Mouse (Mus musculus) MEL (cell line): Measurements from ENCODE around the gene Setd6. TPM values are rescaled to one million over a fixed set of nuclear protein-coding genes. Genes with fewer than 3 reads are reported as not detected.
A peak's percentile ranks its signal among the peaks of the same experiment; 100 is the strongest.

Source experiments
- DNase-seq: peaks from one replicate; pipeline ENCODE4 v3.0.0; 2011; ENCODE audit warnings: low read depth, low spot score
- H3K27ac ChIP-seq: 2 replicates; pipeline ENCODE4 v1.5.1; 2012; ENCODE audit warnings: low read depth, mild to moderate bottlenecking, control low read depth, low read length, moderate library complexity; ENCODE audit not compliant: control insufficient read depth
- H3K27me3 ChIP-seq, 2 experiments: fragments of 150-350 bp in 1 of 2; sonication (generic) in 1 of 2; 2 replicates each; pipeline ENCODE4 v1.6.1; 2012; ENCODE audit warnings: low read length in 2 of 2, mild to moderate bottlenecking in 2 of 2, improper control_type of control experiment in 1 of 2, moderate library complexity in 1 of 2; ENCODE audit not compliant: insufficient read depth in 2 of 2, control insufficient read depth in 1 of 2
- H3K36me3 ChIP-seq, 2 experiments: 2 replicates each; pipeline ENCODE4 v1.6.1; 2012 to 2014; ENCODE audit warnings: low read length in 2 of 2, improper control_type of control experiment in 1 of 2, inconsistent platforms in 1 of 2, mild to moderate bottlenecking in 1 of 2; ENCODE audit not compliant: insufficient read depth in 2 of 2, control insufficient read depth in 1 of 2
- H3K4me1 ChIP-seq, 2 experiments: fragments of 150-350 bp in 1 of 2; sonication (generic) in 1 of 2; 2 replicates each; pipeline ENCODE4 v1.6.1; 2012; ENCODE audit warnings: low read length in 2 of 2, improper control_type of control experiment in 1 of 2, mild to moderate bottlenecking in 1 of 2; ENCODE audit not compliant: insufficient read depth in 2 of 2, control insufficient read depth in 1 of 2
- H3K4me3 ChIP-seq, 2 experiments: fragments of 150-350 bp in 1 of 2; sonication (generic) in 1 of 2; 2 replicates each; pipeline ENCODE4 v1.5.1; 2012; ENCODE audit warnings: low read depth in 2 of 2, low read length in 2 of 2, mild to moderate bottlenecking in 2 of 2, moderate library complexity in 2 of 2, control low read depth in 1 of 2, improper control_type of control experiment in 1 of 2; ENCODE audit not compliant: control insufficient read depth in 1 of 2, insufficient read depth in 1 of 2
- H3K79me2 ChIP-seq: 2 replicates; pipeline ENCODE4 v1.6.1; 2012; ENCODE audit warnings: mild to moderate bottlenecking, low read length, moderate library complexity; ENCODE audit not compliant: control insufficient read depth, poor library complexity, insufficient read depth
- H3K9ac ChIP-seq: 2 replicates; pipeline ENCODE4 v1.6.1; 2012; ENCODE audit warnings: low read depth, mild to moderate bottlenecking, control low read depth, low read length, moderate library complexity; ENCODE audit not compliant: control insufficient read depth, poor library complexity, severe bottlenecking
- H3K9me3 ChIP-seq: fragments of 150-350 bp; sonication (generic); replicated peaks from 2 replicates; pipeline ENCODE4 v1.6.1; 2012; ENCODE audit warnings: mild to moderate bottlenecking, low read length, improper control_type of control experiment, moderate library complexity; ENCODE audit not compliant: insufficient read depth
- CHD1 ChIP-seq: IDR thresholded peaks from 2 replicates; pipeline ENCODE4 v1.6.1; 2012; ENCODE audit warnings: low read depth, mild to moderate bottlenecking, inconsistent platforms, low read length, improper control_type of control experiment
- CTCF ChIP-seq, 3 experiments: IDR thresholded peaks in 2 of 3; conservative IDR thresholded peaks in 1 of 3; 2 replicates each; pipeline ENCODE4 v1.5.1; 2011 to 2012; ENCODE audit warnings: low read length in 3 of 3, low read depth in 2 of 3, mild to moderate bottlenecking in 2 of 3, improper control_type of control experiment in 1 of 3, inconsistent platforms in 1 of 3, mixed read lengths in 1 of 3, moderate library complexity in 1 of 3; ENCODE audit not compliant: control insufficient read depth in 1 of 3, insufficient read depth in 1 of 3, poor library complexity in 1 of 3, severe bottlenecking in 1 of 3
- E2F4 ChIP-seq: IDR thresholded peaks from 2 replicates; pipeline ENCODE4 v1.6.1; 2011; ENCODE audit warnings: low read depth, low read length, improper control_type of control experiment, borderline replicate concordance
- ELF1 ChIP-seq: IDR thresholded peaks from 2 replicates; pipeline ENCODE4 v1.6.1; 2014; ENCODE audit warnings: low read depth, mild to moderate bottlenecking, inconsistent platforms, low read length, improper control_type of control experiment, moderate library complexity
- EP300 ChIP-seq, 2 experiments: IDR thresholded peaks; 2 replicates each; pipeline ENCODE4 v1.6.1; 2011; ENCODE audit warnings: improper control_type of control experiment in 2 of 2, low read length in 2 of 2, low read depth in 1 of 2, mild to moderate bottlenecking in 1 of 2
- ETS1 ChIP-seq: IDR thresholded peaks from 2 replicates; pipeline ENCODE4 v1.6.1; 2012; ENCODE audit warnings: low read depth, mild to moderate bottlenecking, inconsistent platforms, low read length, improper control_type of control experiment, moderate library complexity
- GABPA ChIP-seq: IDR thresholded peaks from 2 replicates; pipeline ENCODE4 v1.6.1; 2012; ENCODE audit warnings: low read depth, mild to moderate bottlenecking, inconsistent platforms, low read length, improper control_type of control experiment, moderate library complexity
- HCFC1 ChIP-seq: IDR thresholded peaks from 2 replicates; pipeline ENCODE4 v1.6.1; 2012; ENCODE audit warnings: low read depth, mild to moderate bottlenecking, inconsistent platforms, low read length, improper control_type of control experiment, moderate library complexity
- JUND ChIP-seq: IDR thresholded peaks from 2 replicates; pipeline ENCODE4 v1.6.1; 2011; ENCODE audit warnings: low read depth, mild to moderate bottlenecking, improper control_type of control experiment, low read length
- MAX ChIP-seq: IDR thresholded peaks from 2 replicates; pipeline ENCODE4 v1.6.1; 2011; ENCODE audit warnings: low read length, improper control_type of control experiment
- MAZ ChIP-seq: IDR thresholded peaks from 2 replicates; pipeline ENCODE4 v1.6.1; 2012; ENCODE audit warnings: low read depth, mild to moderate bottlenecking, inconsistent platforms, low read length, improper control_type of control experiment
- MEF2A ChIP-seq: IDR thresholded peaks from 2 replicates; pipeline ENCODE4 v1.6.1; 2014; ENCODE audit warnings: low read depth, mild to moderate bottlenecking, inconsistent platforms, low read length, improper control_type of control experiment; ENCODE audit not compliant: poor library complexity, insufficient replicate concordance, severe bottlenecking; ENCODE audit errors: extremely low read depth
- MXI1 ChIP-seq: IDR thresholded peaks from 2 replicates; pipeline ENCODE4 v1.6.1; 2011; ENCODE audit warnings: mild to moderate bottlenecking, low read depth, low read length, improper control_type of control experiment
- MYB ChIP-seq: IDR thresholded peaks from 2 replicates; pipeline ENCODE4 v1.6.1; 2011; ENCODE audit warnings: mild to moderate bottlenecking, low read depth, low read length, improper control_type of control experiment
- MYC ChIP-seq: IDR thresholded peaks from 2 replicates; pipeline ENCODE4 v1.6.1; 2011; ENCODE audit warnings: low read depth, mild to moderate bottlenecking, low read length, improper control_type of control experiment, moderate library complexity
- NELFE ChIP-seq: IDR thresholded peaks from 2 replicates; pipeline ENCODE4 v1.6.1; 2011; ENCODE audit warnings: low read depth, low read length, improper control_type of control experiment
- NRF1 ChIP-seq: IDR thresholded peaks from 2 replicates; pipeline ENCODE4 v1.6.1; 2014; ENCODE audit warnings: low read depth, mild to moderate bottlenecking, inconsistent platforms, low read length, improper control_type of control experiment, moderate library complexity; ENCODE audit not compliant: poor library complexity, insufficient read depth, severe bottlenecking
- POLR2AphosphoS5 ChIP-seq: IDR thresholded peaks from 2 replicates; pipeline ENCODE4 v1.6.1; 2012; ENCODE audit warnings: low read depth, borderline replicate concordance, mild to moderate bottlenecking, inconsistent platforms, low read length, moderate library complexity, mixed read lengths
- RAD21 ChIP-seq: IDR thresholded peaks from 2 replicates; pipeline ENCODE4 v1.6.1; 2011; ENCODE audit warnings: mild to moderate bottlenecking, low read depth, low read length, improper control_type of control experiment
- RCOR1 ChIP-seq: IDR thresholded peaks from 2 replicates; pipeline ENCODE4 v1.6.1; 2012; ENCODE audit warnings: low read depth, mild to moderate bottlenecking, inconsistent platforms, low read length, improper control_type of control experiment
- SMC3 ChIP-seq: IDR thresholded peaks from 2 replicates; pipeline ENCODE4 v1.6.1; 2011; ENCODE audit warnings: low read depth, low read length, improper control_type of control experiment
- TAL1 ChIP-seq: IDR thresholded peaks from 2 replicates; pipeline ENCODE4 v1.6.1; 2012; ENCODE audit warnings: mild to moderate bottlenecking, inconsistent platforms, low read length, moderate library complexity, mixed read lengths
- TBP ChIP-seq: IDR thresholded peaks from 2 replicates; pipeline ENCODE4 v1.8.0; 2011; ENCODE audit warnings: low read depth, low read length, improper control_type of control experiment
- TCF12 ChIP-seq: IDR thresholded peaks from 2 replicates; pipeline ENCODE4 v1.6.1; 2014; ENCODE audit warnings: low read depth, mild to moderate bottlenecking, inconsistent platforms, low read length, improper control_type of control experiment, moderate library complexity
- UBTF ChIP-seq: IDR thresholded peaks from 2 replicates; pipeline ENCODE4 v1.6.1; 2012; ENCODE audit warnings: low read depth, mild to moderate bottlenecking, inconsistent platforms, low read length, improper control_type of control experiment, moderate library complexity, borderline replicate concordance; ENCODE audit not compliant: insufficient read depth
- USF1 ChIP-seq: IDR thresholded peaks from 2 replicates; pipeline ENCODE4 v1.6.1; 2014; ENCODE audit warnings: low read depth, mild to moderate bottlenecking, inconsistent platforms, low read length, improper control_type of control experiment, moderate library complexity
- USF2 ChIP-seq, 2 experiments: IDR thresholded peaks; 2 replicates each; pipeline ENCODE4 v1.6.1; 2011 to 2012; ENCODE audit warnings: improper control_type of control experiment in 2 of 2, low read length in 2 of 2, borderline replicate concordance in 1 of 2, inconsistent platforms in 1 of 2, low read depth in 1 of 2, mild to moderate bottlenecking in 1 of 2; ENCODE audit not compliant: insufficient read depth in 1 of 2
- ZC3H11A ChIP-seq: IDR thresholded peaks from 2 replicates; pipeline ENCODE4 v1.6.1; 2012; ENCODE audit warnings: low read depth, mild to moderate bottlenecking, inconsistent platforms, low read length, improper control_type of control experiment
- ZNF384 ChIP-seq: IDR thresholded peaks from 2 replicates; pipeline ENCODE4 v1.6.1; 2012; ENCODE audit warnings: low read depth, mild to moderate bottlenecking, inconsistent platforms, low read length, improper control_type of control experiment
- polyA plus RNA-seq, 2 experiments: library from polyadenylated mRNA; stranded (reverse) in 1 of 2; unstranded in 1 of 2; fragments of >175 nt in 1 of 2; fragments of >200 nt in 1 of 2; gene quantifications; 2 replicates each; pipeline versions ENCODE4 v1.2.1 to v1.2.4; 2012; ENCODE audit warnings: low replicate concordance in 2 of 2, low read depth in 1 of 2; ENCODE audit not compliant: insufficient read length in 2 of 2, insufficient read depth in 1 of 2, missing spikeins in 1 of 2
- total RNA-seq: library from RNA; depleted of rRNA; stranded (reverse); fragments of 300-350 nt; gene quantifications from 2 replicates; pipeline ENCODE4 v1.2.3, GENCODE M21; 2012

Setd6 gene
- total and polyA plus RNA-seq, 3 experiments = 37.8 to 78.4 TPM; not detected in 1

DNA sequence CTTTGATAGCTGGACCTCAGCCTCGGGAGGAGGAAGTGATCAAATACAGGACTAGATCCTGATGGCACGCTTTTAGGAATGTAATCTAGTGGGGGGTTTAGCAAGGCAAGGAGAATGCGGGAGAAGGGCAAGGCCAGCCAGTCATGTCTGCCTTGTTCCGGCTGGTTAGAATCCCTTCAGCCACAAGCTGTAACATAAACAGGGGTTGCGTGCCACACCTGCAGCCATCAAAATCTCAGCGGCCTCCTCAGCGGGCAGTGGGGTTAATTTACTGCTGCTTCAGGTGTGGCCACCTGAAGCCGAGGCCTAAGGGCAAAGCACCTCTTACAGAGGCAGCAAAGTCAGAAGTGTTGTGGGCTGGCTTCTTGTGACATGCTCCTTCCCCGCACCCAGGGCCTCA is 39.0 kb upstream of the Setd6 start, which contains the start of gene Ndrg4:
TSS of gene Ndrg4 (plus strand) at position 350 of the 400 bp plus-strand sequence.
- Histone ChIP-seq H3K4me1 (peaks cover 0 to 7% of the 10 kb centered on the region in 2 experiments; a peak in 1 of 4 replicates), H3K36me3 (no peaks in the 10 kb centered on the region), H3K4me3 (peak within 1 kb of the TSS; percentile 7 to 11; a peak in 2 of 4 replicates)

DNA sequence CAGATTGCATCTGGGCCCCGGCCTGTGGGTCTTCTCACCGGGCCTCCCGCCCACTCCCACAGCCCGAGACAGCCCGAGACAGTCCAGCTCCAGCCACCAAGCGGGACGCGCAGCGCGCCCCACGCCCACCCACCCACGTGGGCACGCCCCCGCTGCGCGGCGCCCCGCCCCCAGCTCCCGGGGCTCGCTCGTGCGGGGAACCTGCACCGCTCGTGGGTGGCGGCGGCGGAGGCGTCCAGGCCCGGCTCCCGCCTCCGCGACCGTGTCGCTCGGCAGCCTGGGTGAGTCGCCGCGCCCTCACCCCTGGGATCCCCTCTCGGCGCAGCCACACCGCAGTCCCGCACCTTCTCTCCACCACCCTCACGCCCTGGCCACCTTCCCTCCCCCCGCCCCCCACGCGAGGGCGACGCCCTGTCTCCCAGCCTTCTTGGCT is 38.1 kb upstream of the Setd6 start:
- H3K4me3 ChIP-seq = peak overlapping the region; percentile 7 to 11; a peak in 2 of 4 replicates
- no peaks in the 10 kb centered on the region for H3K36me3 ChIP-seq
- no peaks in the 10 kb centered on the region for H3K9me3 ChIP-seq
- DNase-seq = no peak
- no peak overlapping the region for H3K27ac ChIP-seq
- TF ChIP-seq CTCF (IDR thresholded peaks at IDR 0.05 in 2 of 3, conservative IDR thresholded peaks at IDR 0.05 in 1 of 3; ENCODE audit: control insufficient read depth in 1 of 3, insufficient read depth in 1 of 3, low read depth in 2 of 3, low read length in 3 of 3, poor library complexity in 1 of 3, severe bottlenecking in 1 of 3) (no peak), MYB (no peak), USF1 (no peak), ETS1 (no peak), ELF1 (no peak), NELFE (no peak), JUND (no peak), TCF12 (no peak), TAL1 (no peak), MYC (no peak), TBP (no peak), MEF2A (no peak), USF2 (IDR thresholded peaks at IDR 0.05; ENCODE audit: borderline replicate concordance in 1 of 2, insufficient read depth in 1 of 2, low read depth in 1 of 2, low read length in 2 of 2) (no peak), MAZ (no peak), RCOR1 (no peak), NRF1 (no peak), ZNF384 (no peak)
- no peak overlapping the region for H3K9ac ChIP-seq
- peaks cover 6 to 32% of the 10 kb centered on the region in 2 experiments; a peak in 3 of 4 replicates for H3K27me3 ChIP-seq
- H3K79me2 ChIP-seq = no peaks in the 10 kb centered on the region
- H3K4me1 ChIP-seq = peaks cover 0 to 7% of the 10 kb centered on the region in 2 experiments; a peak in 1 of 4 replicates

More for the DNA sequence above, 39.0 kb upstream of the Setd6 start, which contains the start of gene Ndrg4:
- Histone ChIP-seq H3K27ac (no peak within 1 kb of the TSS), H3K9ac (no peak within 1 kb of the TSS), H3K79me2 (no peaks in the 10 kb centered on the region), H3K9me3 (no peaks in the 10 kb centered on the region), H3K27me3 (peaks cover 6 to 29% of the 10 kb centered on the region in 2 experiments; a peak in 3 of 4 replicates)
- TF ChIP-seq NELFE (no peak), MXI1 (no peak), SMC3 (no peak), ELF1 (no peak), EP300 (IDR thresholded peaks at IDR 0.05; ENCODE audit: low read depth in 1 of 2, low read length in 2 of 2) (no peak), TAL1 (no peak), MAX (no peak), UBTF (no peak), NRF1 (no peak), POLR2AphosphoS5 (no peak), MYB (no peak), CTCF (IDR thresholded peaks at IDR 0.05 in 2 of 3, conservative IDR thresholded peaks at IDR 0.05 in 1 of 3; ENCODE audit: control insufficient read depth in 1 of 3, insufficient read depth in 1 of 3, low read depth in 2 of 3, low read length in 3 of 3, poor library complexity in 1 of 3, severe bottlenecking in 1 of 3) (no peak), RAD21 (no peak), GABPA (no peak), E2F4 (no peak), TCF12 (no peak), HCFC1 (no peak), ZC3H11A (no peak), CHD1 (no peak)
- no peak for DNase-seq
